In genomic region chr7:25180512-25180911, GRCm38 (mm10) we compare ENCODE assay signal across 12 mouse cellular contexts. TPM values are rescaled to one million over a fixed set of nuclear protein-coding genes. Genes with fewer than 3 reads are reported as not detected.
DNase-seq lines count a peak whose midpoint lies in the region; ATAC-seq and TF ChIP-seq lines count a peak whose summit lies in the region.
"Had no signal": no experiment of that assay in that cellular context is flagged by ENCODE, and none has a peak within 500 bp of the region (broad histone marks: within the 10 kb centered on the region; RNA-seq: fewer than 3 reads in every experiment).

No protein-coding gene starts in this region.

- H3K9me3 ChIP-seq in MEL (replicated peaks; ENCODE audit: insufficient read depth, low read length) = no peaks in the 10 kb centered on the region
- no peaks in the 10 kb centered on the region for H3K9me3 ChIP-seq in hindbrain, embryonic 11.5 days (ENCODE audit: control insufficient read depth, low read length)
- H3K9me3 ChIP-seq in midbrain, embryonic 10.5 days (replicated peaks) = no peaks in the 10 kb centered on the region

- H3K27me3 ChIP-seq in MEL (ENCODE audit: control insufficient read depth in 1 of 2, insufficient read depth in 2 of 2, low read length in 2 of 2) = no peaks in the 10 kb centered on the region; a peak in 1 of 4 replicates
- H3K27me3 ChIP-seq in hindbrain, embryonic 11.5 days (ENCODE audit: control insufficient read depth, insufficient read depth, low read length) = peaks cover 22% of the 10 kb centered on the region
- H3K27me3 ChIP-seq in midbrain, embryonic 10.5 days (ENCODE audit: low read depth, poor library complexity, severe bottlenecking) = peaks cover 99% of the 10 kb centered on the region

- peak overlapping the region; percentile 59 for H3K9ac ChIP-seq in MEL (ENCODE audit: control insufficient read depth, low read depth, low read length, poor library complexity, severe bottlenecking)
- peak overlapping the region; percentile 72; the same call in 1 of the 2 replicates for H3K9ac ChIP-seq in hindbrain, embryonic 11.5 days (ENCODE audit: low read depth, low read length)

- H3K4me3 ChIP-seq in MEL (ENCODE audit: control insufficient read depth in 1 of 2, insufficient read depth in 1 of 2, low read depth in 2 of 2, low read length in 2 of 2) = peak overlapping the region; percentile 17 to 56
- peak overlapping the region; percentile 41; the same call in 1 of the 2 replicates for H3K4me3 ChIP-seq in hindbrain, embryonic 11.5 days (ENCODE audit: low read depth, low read length)
- H3K4me3 ChIP-seq in midbrain, embryonic 10.5 days = peak overlapping the region; percentile 73
- H3K4me3 ChIP-seq: myocyte had no signal

- peaks cover 0 to 16% of the 10 kb centered on the region in 2 experiments; a peak in 3 of 4 replicates for H3K4me1 ChIP-seq in MEL (ENCODE audit: control insufficient read depth in 1 of 2, insufficient read depth in 2 of 2, low read length in 2 of 2)
- H3K4me1 ChIP-seq in hindbrain, embryonic 11.5 days (replicated peaks; ENCODE audit: control insufficient read depth, insufficient read depth, low read length) = peaks cover 5% of the 10 kb centered on the region; the same call in 1 of the 2 replicates
- peaks cover 60% of the 10 kb centered on the region for H3K4me1 ChIP-seq in midbrain, embryonic 10.5 days

- no peaks in the 10 kb centered on the region; the same call in 1 of the 2 replicates for H3K79me2 ChIP-seq in MEL (ENCODE audit: control insufficient read depth, insufficient read depth, low read length, poor library complexity)

- H3K27ac ChIP-seq in MEL (ENCODE audit: control insufficient read depth, low read depth, low read length) = peak overlapping the region; percentile 58
- H3K27ac ChIP-seq in hindbrain, embryonic 11.5 days (ENCODE audit: low read depth, low read length) = peak overlapping the region; percentile 82
- H3K27ac ChIP-seq in midbrain, embryonic 10.5 days (replicated peaks) = peak overlapping the region; percentile 93; the same call in 1 of the 2 replicates

- H3K4me2 ChIP-seq in hindbrain, embryonic 11.5 days (replicated peaks; ENCODE audit: low read depth, low read length) = peak overlapping the region; percentile 58

- no peak for TF ChIP-seq CTCF in MEL (IDR thresholded peaks at IDR 0.05 in 2 of 3, conservative IDR thresholded peaks at IDR 0.05 in 1 of 3; ENCODE audit: control insufficient read depth in 1 of 3, insufficient read depth in 1 of 3, low read depth in 2 of 3, low read length in 3 of 3, poor library complexity in 1 of 3, severe bottlenecking in 1 of 3)

- no peak; a peak in 1 of 4 replicates for TF ChIP-seq POLR2A in MEL (IDR thresholded peaks at IDR 0.05; ENCODE audit: control insufficient read depth in 1 of 2, insufficient read depth in 1 of 2, low read depth in 1 of 2, low read length in 2 of 2, poor library complexity in 1 of 2)

- ATAC-seq in hindbrain, embryonic 11.5 days (ENCODE audit: low FRiP score) = no peak
- no peak for ATAC-seq in megakaryocyte progenitor cell, adult 5-6 weeks (replicated peaks; ENCODE audit: poor library complexity)

- DNase-seq in A20 (ENCODE audit: low read depth, low spot score) (peak; percentile 49), MEL (ENCODE audit: low read depth, low spot score) (peak; percentile 81)
- DNase-seq in hindbrain, embryonic 11.5 days (ENCODE audit: low spot score) = no peak
- no peak for DNase-seq in midbrain, embryonic 10.5 days (ENCODE audit: low spot score)
- no peak for DNase-seq in lung, postnatal 25 days (ENCODE audit: low spot score)
- DNase-seq in left cerebral cortex, adult 9 months (ENCODE audit: low spot score in 2 of 2) = no peak
- DNase-seq: gastrocnemius, postnatal 10 days; layer of hippocampus, adult 9-11 months; lung, adult 2 months; spleen, adult 18-20 months had no signal

- 5% methylated on average over 6 of the region's 6 CpGs for WGBS in hindbrain, embryonic 11.5 days
- WGBS in midbrain, embryonic 10.5 days = 4% methylated on average over 6 of the region's 6 CpGs

- TF ChIP-seq EP300 in MEL (IDR thresholded peaks at IDR 0.05; ENCODE audit: low read depth in 1 of 2, low read length in 2 of 2) = peak; percentile 46 to 70; a peak in 3 of 4 replicates

- no peak for TF ChIP-seq RAD21 in MEL (IDR thresholded peaks at IDR 0.05; ENCODE audit: low read depth, low read length)

- H3K36me3 ChIP-seq in MEL (ENCODE audit: control insufficient read depth in 1 of 2, insufficient read depth in 2 of 2, low read length in 2 of 2) = peaks cover 0 to 2% of the 10 kb centered on the region in 2 experiments; a peak in 2 of 4 replicates
- H3K36me3 ChIP-seq in hindbrain, embryonic 11.5 days (ENCODE audit: control insufficient read depth, insufficient read depth, low read length) = no peaks in the 10 kb centered on the region
- H3K36me3 ChIP-seq in midbrain, embryonic 10.5 days = no peaks in the 10 kb centered on the region

TF ChIP-seq in MEL, 35 proteins besides CTCF, POLR2A, EP300 and RAD21:
- TF ChIP-seq ZMIZ1 (IDR thresholded peaks at IDR 0.05; ENCODE audit: low read depth, low read length) (no peak), TBP (IDR thresholded peaks at IDR 0.05; ENCODE audit: low read depth, low read length) (no peak), TAL1 (IDR thresholded peaks at IDR 0.05; ENCODE audit: low read length) (peak; percentile 71), ELF1 (IDR thresholded peaks at IDR 0.05; ENCODE audit: low read depth, low read length) (peak; percentile 47; the same call in 1 of the 2 replicates), CHD2 (IDR thresholded peaks at IDR 0.05; ENCODE audit: low read length) (no peak), GATA1 (IDR thresholded peaks at IDR 0.05; ENCODE audit: low read depth, low read length) (peak; percentile 66; the same call in 1 of the 2 replicates), TCF12 (IDR thresholded peaks at IDR 0.05; ENCODE audit: low read depth, low read length) (peak; percentile 60), MXI1 (IDR thresholded peaks at IDR 0.05; ENCODE audit: low read depth, low read length) (0 out of 2 replicates have a peak, but pooled peaks have one; percentile 27), E2F4 (IDR thresholded peaks at IDR 0.05; ENCODE audit: borderline replicate concordance, low read depth, low read length) (no peak), ZKSCAN1 (IDR thresholded peaks at IDR 0.05; ENCODE audit: low read depth, low read length) (no peak), UBTF (IDR thresholded peaks at IDR 0.05; ENCODE audit: borderline replicate concordance, insufficient read depth, low read depth, low read length) (0 out of 2 replicates have a peak, but pooled peaks have one; percentile 35), USF1 (IDR thresholded peaks at IDR 0.05; ENCODE audit: low read depth, low read length) (no peak), MAZ (IDR thresholded peaks at IDR 0.05; ENCODE audit: low read depth, low read length) (peak; percentile 54; the same call in 1 of the 2 replicates)

RNA-seq across cellular contexts. Expression of gene Pou2f2, which starts 1.0 kb away (rescaled TPM):
- 0.73 and 0.75 TPM in 2 replicates for total RNA-seq in MEL (2012; rRNA removed)
- 1 to 10 TPM in 1 of 2 experiments, not detected in 1; 6.4 TPM for polyA plus RNA-seq in MEL (2012; ENCODE audit: insufficient read depth in 1 of 2, insufficient read length in 2 of 2, low read depth in 1 of 2, low replicate concordance in 2 of 2, missing spikeins in 1 of 2)
- polyA plus RNA-seq in hindbrain, embryonic 11.5 days (2014; fragmentation: Nextera tagmentation; extraction: Ambion mirVana) = 40.1 and 51.9 TPM in 2 replicates
- 13.6 and 26.5 TPM in 2 replicates for polyA plus RNA-seq in midbrain, embryonic 10.5 days (2016; fragmentation: Nextera tagmentation; extraction: Ambion mirVana)
- 13.8 and 18.1 TPM in 2 replicates for total RNA-seq in megakaryocyte progenitor cell, adult 5-6 weeks (2015)
- total RNA-seq in megakaryocyte progenitor cell, adult 5-6 weeks (2017) = 2.1 and 4.1 TPM in 2 replicates

RNA-seq across cellular contexts. Expression of gene Dedd2, which starts 39.9 kb away (rescaled TPM):
- total RNA-seq in MEL (2012; rRNA removed) = 25.2 and 28.2 TPM in 2 replicates
- 10 to 100 TPM in 1 of 2 experiments, not detected in 1; 36.6 TPM for polyA plus RNA-seq in MEL (2012; ENCODE audit: insufficient read depth in 1 of 2, insufficient read length in 2 of 2, low read depth in 1 of 2, low replicate concordance in 2 of 2, missing spikeins in 1 of 2)
- polyA plus RNA-seq in hindbrain, embryonic 11.5 days (2014; fragmentation: Nextera tagmentation; extraction: Ambion mirVana) = 7.3 and 8.5 TPM in 2 replicates
- polyA plus RNA-seq in midbrain, embryonic 10.5 days (2016; fragmentation: Nextera tagmentation; extraction: Ambion mirVana) = 8.4 TPM in 2 replicates
- total RNA-seq in megakaryocyte progenitor cell, adult 5-6 weeks (2015) = 10.7 and 11.0 TPM in 2 replicates
- 14.5 and 17.2 TPM in 2 replicates for total RNA-seq in megakaryocyte progenitor cell, adult 5-6 weeks (2017)

RNA-seq across cellular contexts. Expression of gene Zfp526, which starts 40.7 kb away (rescaled TPM):
- 8.4 and 9.5 TPM in 2 replicates for total RNA-seq in MEL (2012; rRNA removed)
- 10 to 100 TPM in 1 of 2 experiments, not detected in 1; 14.8 TPM for polyA plus RNA-seq in MEL (2012; ENCODE audit: insufficient read depth in 1 of 2, insufficient read length in 2 of 2, low read depth in 1 of 2, low replicate concordance in 2 of 2, missing spikeins in 1 of 2)
- polyA plus RNA-seq in hindbrain, embryonic 11.5 days (2014; fragmentation: Nextera tagmentation; extraction: Ambion mirVana) = 2.9 and 3.9 TPM in 2 replicates
- 2.7 and 2.8 TPM in 2 replicates for polyA plus RNA-seq in midbrain, embryonic 10.5 days (2016; fragmentation: Nextera tagmentation; extraction: Ambion mirVana)
- total RNA-seq in megakaryocyte progenitor cell, adult 5-6 weeks (2015) = 7.2 and 7.6 TPM in 2 replicates
- total RNA-seq in megakaryocyte progenitor cell, adult 5-6 weeks (2017) = 7.5 and 7.6 TPM in 2 replicates

RNA-seq across cellular contexts. Expression of gene Gsk3a, which starts 57.1 kb away (rescaled TPM):
- total RNA-seq in MEL (2012; rRNA removed) = 59.8 and 61.5 TPM in 2 replicates
- polyA plus RNA-seq in MEL (2012; ENCODE audit: insufficient read depth in 1 of 2, insufficient read length in 2 of 2, low read depth in 1 of 2, low replicate concordance in 2 of 2, missing spikeins in 1 of 2) = 100 to 1,000 TPM in 1 of 2 experiments, 10 to 100 TPM in 1; 86.6 to 149 TPM
- 14.1 and 16.1 TPM in 2 replicates for polyA plus RNA-seq in hindbrain, embryonic 11.5 days (2014; fragmentation: Nextera tagmentation; extraction: Ambion mirVana)
- polyA plus RNA-seq in midbrain, embryonic 10.5 days (2016; fragmentation: Nextera tagmentation; extraction: Ambion mirVana) = 9.3 and 10.5 TPM in 2 replicates
- 84.9 and 93.2 TPM in 2 replicates for total RNA-seq in megakaryocyte progenitor cell, adult 5-6 weeks (2015)
- total RNA-seq in megakaryocyte progenitor cell, adult 5-6 weeks (2017) = 57.8 and 60.3 TPM in 2 replicates

Comparison
In these comparisons a context has a peak if more than half of its experiments do, and no peak if none do; other contexts are left out.
1. DNase-seq: peak in A20 (single experiment) and MEL (single experiment); none in hindbrain, embryonic 11.5 days (single experiment), midbrain, embryonic 10.5 days (single experiment), lung, postnatal 25 days (single experiment) and left cerebral cortex, adult 9 months (0 of 2).
2. Peak in every context shown above with its lines, with median percentiles within 50 percentile points of each other: H3K27ac ChIP-seq and H3K4me3 ChIP-seq.